Mouse (Mus musculus): ENCODE measurements around the gene Fam196b. TPM values are rescaled to one million over a fixed set of nuclear protein-coding genes. Genes with fewer than 3 reads are reported as not detected.

The Fam196b gene
- polyA plus RNA-seq, 1 experiment = 0.75 TPM

DNA sequence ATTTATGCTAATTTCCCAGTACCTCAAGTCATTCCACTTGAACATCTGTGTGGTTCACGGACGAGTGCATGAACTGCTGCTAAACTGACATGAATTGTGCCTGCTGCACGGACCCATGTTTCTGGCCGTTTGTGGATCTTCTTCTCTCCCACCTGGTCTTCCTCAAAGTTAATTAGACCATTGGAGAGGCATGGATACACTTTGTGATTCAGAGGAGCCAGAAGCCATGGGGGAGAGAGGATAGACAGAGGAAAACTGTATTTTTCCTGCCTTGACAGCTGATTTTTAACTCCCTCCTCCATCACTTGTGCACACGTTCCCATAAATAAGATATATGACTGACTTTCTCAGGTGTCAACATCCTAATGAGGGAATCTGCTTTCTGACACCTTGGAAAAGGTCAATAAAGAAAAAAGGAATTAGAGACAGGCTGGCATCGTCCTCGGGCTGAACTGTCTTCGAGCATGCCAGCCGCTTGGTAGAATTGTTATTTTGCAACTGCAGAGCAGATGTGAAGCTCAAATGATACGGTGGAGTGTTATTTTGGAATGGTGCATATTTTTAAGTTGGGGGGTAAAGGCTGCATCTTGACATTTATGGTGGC, 34.9 kb downstream of the Fam196b start:
- TF ChIP-seq CTCF (IDR thresholded peaks at IDR 0.05; ENCODE audit: extremely low read depth, insufficient read depth, low read length) (no peak), POLR2A (IDR thresholded peaks at IDR 0.05; ENCODE audit: extremely low read depth, insufficient read depth, low read length) (no peak)
- no peaks in the 10 kb centered on the region for H3K4me1 ChIP-seq (ENCODE audit: control insufficient read depth, insufficient read depth, low read length)

DNA sequence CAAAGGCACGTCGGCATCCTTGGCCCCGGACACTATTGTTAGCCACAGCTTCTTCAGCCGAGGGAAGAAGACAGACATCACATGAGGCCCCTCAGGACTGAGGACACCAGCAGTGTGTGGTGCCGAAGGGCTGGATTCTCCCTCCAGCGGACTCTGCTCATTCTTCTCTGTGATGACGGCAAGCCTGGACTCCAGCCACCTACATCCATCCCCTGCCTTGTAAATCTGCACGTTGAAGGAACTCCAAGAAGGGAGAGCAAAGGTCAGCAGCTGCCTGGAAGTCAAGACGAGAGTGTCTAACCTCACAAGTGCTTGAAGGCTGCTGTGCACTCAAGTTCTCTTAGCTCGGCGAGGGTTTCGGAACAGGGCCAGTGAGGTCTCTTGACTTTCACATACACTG, 40.8 kb downstream of the Fam196b start:
- Histone ChIP-seq H3K4me3 (ENCODE audit: insufficient read depth, low read length) (no peak overlapping the region), H3K27ac (ENCODE audit: insufficient read depth, low read length) (no peak overlapping the region), H3K4me1 (ENCODE audit: control insufficient read depth, insufficient read depth, low read length) (0 out of 2 replicates have a peak, but pooled peaks cover 1% of the 10 kb centered on the region)
- TF ChIP-seq CTCF (IDR thresholded peaks at IDR 0.05; ENCODE audit: extremely low read depth, insufficient read depth, low read length) = no peak
- TF ChIP-seq POLR2A (IDR thresholded peaks at IDR 0.05; ENCODE audit: extremely low read depth, insufficient read depth, low read length) = no peak

More for the DNA sequence above, 34.9 kb downstream of the Fam196b start:
- Histone ChIP-seq H3K27ac (ENCODE audit: insufficient read depth, low read length) (no peak overlapping the region), H3K4me3 (ENCODE audit: insufficient read depth, low read length) (no peak overlapping the region)

DNA sequence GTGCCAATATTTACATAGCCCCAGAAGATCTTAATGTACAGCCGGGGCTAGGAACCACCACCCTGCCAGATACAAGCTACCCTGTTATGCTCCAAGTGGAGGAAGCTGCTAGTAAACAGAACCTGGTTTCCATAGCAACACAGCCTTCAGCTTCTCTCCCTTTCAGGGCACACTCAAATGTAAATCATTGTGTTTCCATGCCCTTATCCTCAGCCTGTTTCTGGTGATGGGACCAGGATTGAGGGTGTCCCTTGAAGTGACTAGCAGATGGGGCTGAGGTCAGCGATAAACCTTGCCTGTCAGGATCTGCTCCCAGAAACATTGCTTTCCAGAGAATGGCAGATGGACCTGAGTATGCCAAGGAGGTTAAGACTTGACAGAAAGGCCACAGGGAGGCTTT, 41.5 kb downstream of the Fam196b start:
- TF ChIP-seq POLR2A (IDR thresholded peaks at IDR 0.05; ENCODE audit: extremely low read depth, insufficient read depth, low read length) (no peak), CTCF (IDR thresholded peaks at IDR 0.05; ENCODE audit: extremely low read depth, insufficient read depth, low read length) (no peak)
- Histone ChIP-seq H3K27ac (ENCODE audit: insufficient read depth, low read length) (no peak overlapping the region), H3K4me1 (ENCODE audit: control insufficient read depth, insufficient read depth, low read length) (0 out of 2 replicates have a peak, but pooled peaks cover 1% of the 10 kb centered on the region), H3K4me3 (ENCODE audit: insufficient read depth, low read length) (no peak overlapping the region)

DNA sequence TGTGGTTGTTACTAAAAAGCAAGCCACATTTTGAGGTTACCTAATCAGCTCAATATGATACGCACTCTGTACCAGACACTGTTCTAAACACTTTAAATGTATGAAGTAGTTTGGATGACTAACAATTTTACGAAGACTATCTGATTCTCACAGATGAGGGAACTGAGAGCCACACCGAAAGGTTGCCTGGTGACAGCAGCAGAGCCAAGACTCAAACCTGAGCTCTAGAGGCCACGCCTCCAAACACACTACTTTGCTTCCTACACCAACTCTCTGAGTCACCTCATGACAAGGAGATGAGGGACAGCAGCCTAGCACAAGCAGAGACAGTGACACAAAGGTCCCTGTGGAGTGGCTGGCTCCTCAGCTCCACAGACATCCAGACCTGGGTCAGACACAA, 57.6 kb downstream of the Fam196b start:
- H3K27ac ChIP-seq (ENCODE audit: insufficient read depth, low read length) = no peak overlapping the region
- no peaks in the 10 kb centered on the region for H3K4me1 ChIP-seq (ENCODE audit: control insufficient read depth, insufficient read depth, low read length)
- H3K4me3 ChIP-seq (ENCODE audit: insufficient read depth, low read length) = no peak overlapping the region
- TF ChIP-seq CTCF (IDR thresholded peaks at IDR 0.05; ENCODE audit: extremely low read depth, insufficient read depth, low read length) (no peak), POLR2A (IDR thresholded peaks at IDR 0.05; ENCODE audit: extremely low read depth, insufficient read depth, low read length) (no peak)

DNA sequence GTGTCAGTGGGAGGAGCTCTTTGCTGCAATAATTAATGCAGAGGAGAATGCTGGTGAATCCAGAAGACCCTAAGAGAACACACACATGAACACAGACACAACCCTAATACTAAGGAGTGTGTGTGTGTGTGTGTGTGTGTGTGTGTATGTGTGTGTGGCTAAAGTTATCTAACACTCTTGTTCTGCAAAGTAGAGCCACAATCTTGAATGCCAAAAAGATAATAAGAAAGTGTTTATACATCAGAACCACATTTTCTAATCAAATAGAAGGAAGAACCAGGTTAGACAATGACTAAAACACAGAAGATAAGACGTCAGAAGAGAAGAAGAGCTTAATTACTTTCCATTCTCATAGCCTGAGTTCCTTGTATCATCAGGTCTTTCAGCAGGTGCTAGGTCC, 60.9 kb downstream of the Fam196b start:
- Histone ChIP-seq H3K4me3 (ENCODE audit: insufficient read depth, low read length) (no peak overlapping the region), H3K27ac (ENCODE audit: insufficient read depth, low read length) (no peak overlapping the region), H3K4me1 (ENCODE audit: control insufficient read depth, insufficient read depth, low read length) (no peaks in the 10 kb centered on the region)
- TF ChIP-seq CTCF (IDR thresholded peaks at IDR 0.05; ENCODE audit: extremely low read depth, insufficient read depth, low read length) (no peak), POLR2A (IDR thresholded peaks at IDR 0.05; ENCODE audit: extremely low read depth, insufficient read depth, low read length) (no peak)

DNA sequence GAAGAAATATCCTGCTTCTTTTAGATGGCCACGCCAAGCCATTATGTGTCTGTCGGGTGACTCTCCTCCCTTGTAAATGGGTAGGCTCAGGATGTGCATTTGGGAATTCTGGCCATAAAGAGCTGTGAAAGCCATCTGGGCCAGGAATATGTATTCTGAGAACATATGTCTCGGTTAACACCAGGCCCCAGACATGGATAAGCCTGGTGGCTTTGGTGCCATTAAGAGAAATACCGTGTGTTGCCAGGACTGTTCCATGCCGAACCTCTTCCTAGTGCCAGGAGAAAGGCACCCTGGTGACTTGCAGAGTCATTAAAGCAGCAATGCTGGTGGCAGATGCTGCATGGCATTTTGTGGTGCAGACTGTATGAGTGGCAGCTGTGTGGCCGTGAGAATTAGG, 63.0 kb downstream of the Fam196b start:
- TF ChIP-seq POLR2A (IDR thresholded peaks at IDR 0.05; ENCODE audit: extremely low read depth, insufficient read depth, low read length) (no peak), CTCF (IDR thresholded peaks at IDR 0.05; ENCODE audit: extremely low read depth, insufficient read depth, low read length) (no peak)
- H3K4me1 ChIP-seq (ENCODE audit: control insufficient read depth, insufficient read depth, low read length) = no peaks in the 10 kb centered on the region
- H3K27ac ChIP-seq (ENCODE audit: insufficient read depth, low read length) = no peak overlapping the region
- H3K4me3 ChIP-seq (ENCODE audit: insufficient read depth, low read length) = no peak overlapping the region

DNA sequence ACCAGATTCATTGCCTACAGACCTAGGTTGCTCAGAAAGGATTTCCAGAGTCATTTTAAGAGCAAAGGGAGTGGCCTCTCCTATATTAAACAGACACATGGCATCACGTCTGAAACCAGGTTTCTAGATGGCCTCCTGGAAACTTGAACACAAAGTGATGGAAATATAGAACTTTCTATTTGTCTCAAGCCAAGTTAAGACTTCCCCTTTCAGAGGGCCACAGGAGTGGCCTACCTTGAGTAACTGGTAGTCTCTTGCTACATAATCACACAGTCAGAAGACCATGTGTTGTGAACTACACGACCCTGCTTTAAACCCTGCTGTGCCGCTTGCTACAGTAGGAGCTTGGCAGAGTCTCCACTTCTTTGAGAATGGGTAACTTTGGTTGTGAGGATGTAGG, 68.9 kb downstream of the Fam196b start:
- TF ChIP-seq POLR2A (IDR thresholded peaks at IDR 0.05; ENCODE audit: extremely low read depth, insufficient read depth, low read length) (no peak), CTCF (IDR thresholded peaks at IDR 0.05; ENCODE audit: extremely low read depth, insufficient read depth, low read length) (no peak)
- Histone ChIP-seq H3K4me1 (ENCODE audit: control insufficient read depth, insufficient read depth, low read length) (no peaks in the 10 kb centered on the region), H3K27ac (ENCODE audit: insufficient read depth, low read length) (no peak overlapping the region), H3K4me3 (ENCODE audit: insufficient read depth, low read length) (no peak overlapping the region)

DNA sequence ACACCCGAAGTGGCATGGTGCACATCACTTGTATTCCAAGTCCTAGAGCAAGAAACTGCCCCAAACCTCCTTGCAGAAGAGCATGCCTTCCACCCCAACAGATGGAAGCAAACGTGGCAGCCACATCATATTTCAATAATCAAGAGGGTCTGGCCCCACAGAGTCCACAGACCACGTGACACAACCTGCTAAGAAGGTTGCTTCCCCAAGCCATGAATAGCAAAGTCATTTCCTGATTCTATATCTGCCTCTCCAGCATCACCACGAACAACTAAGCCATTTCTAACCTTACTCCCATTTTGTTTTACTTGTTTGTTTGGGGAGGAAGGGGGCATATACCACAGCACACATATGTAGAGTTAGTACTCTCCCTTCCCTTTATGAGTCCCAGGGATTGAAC, 69.6 kb downstream of the Fam196b start:
- Histone ChIP-seq H3K4me1 (ENCODE audit: control insufficient read depth, insufficient read depth, low read length) (no peaks in the 10 kb centered on the region), H3K27ac (ENCODE audit: insufficient read depth, low read length) (no peak overlapping the region), H3K4me3 (ENCODE audit: insufficient read depth, low read length) (no peak overlapping the region)
- TF ChIP-seq CTCF (IDR thresholded peaks at IDR 0.05; ENCODE audit: extremely low read depth, insufficient read depth, low read length) = no peak
- TF ChIP-seq POLR2A (IDR thresholded peaks at IDR 0.05; ENCODE audit: extremely low read depth, insufficient read depth, low read length) = no peak

DNA sequence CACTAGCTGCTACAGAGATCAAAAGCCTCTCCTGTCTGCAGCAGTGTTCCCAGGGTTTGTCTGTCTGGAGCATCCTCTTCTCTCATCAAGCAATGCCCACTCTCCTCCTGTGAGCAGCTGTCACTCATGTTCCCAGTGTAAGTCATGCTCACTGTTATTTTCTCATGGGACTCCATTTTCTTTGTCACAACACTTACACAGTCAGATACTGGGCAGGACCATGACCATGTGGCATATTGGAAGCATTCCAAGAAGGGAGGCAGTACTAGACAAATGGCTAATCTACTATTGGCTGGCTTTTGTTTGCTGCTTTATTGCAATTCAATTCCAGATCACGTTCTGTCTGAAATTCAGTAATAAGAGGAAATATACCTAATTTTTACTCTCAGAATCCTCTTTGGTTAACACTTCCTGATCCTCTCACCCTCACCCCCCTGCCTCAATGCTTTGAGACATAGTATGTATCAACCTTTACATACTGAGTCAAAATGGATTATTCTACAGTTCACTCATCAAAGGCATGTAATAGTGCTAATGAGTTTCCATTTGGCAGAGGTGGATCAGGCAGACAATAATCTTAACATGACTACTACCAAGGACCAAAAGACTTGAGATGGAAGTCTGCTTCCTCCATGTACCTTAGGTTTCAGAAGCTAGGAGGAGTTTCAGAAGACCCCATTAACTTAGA, 70.5 kb downstream of the Fam196b start:
- Histone ChIP-seq H3K4me3 (ENCODE audit: insufficient read depth, low read length) (no peak overlapping the region), H3K27ac (ENCODE audit: insufficient read depth, low read length) (no peak overlapping the region), H3K4me1 (ENCODE audit: control insufficient read depth, insufficient read depth, low read length) (no peaks in the 10 kb centered on the region)
- TF ChIP-seq CTCF (IDR thresholded peaks at IDR 0.05; ENCODE audit: extremely low read depth, insufficient read depth, low read length) = no peak
- TF ChIP-seq POLR2A (IDR thresholded peaks at IDR 0.05; ENCODE audit: extremely low read depth, insufficient read depth, low read length) = no peak
